Mouse (Mus musculus): ENCODE measurements at regions not wholly inside any gene's neighbourhood (a gene's known extent, or its start where the extent isn't known, plus 50 kb on each side); places are given as distances from the start of the nearest gene placed in this dataset.

DNA sequence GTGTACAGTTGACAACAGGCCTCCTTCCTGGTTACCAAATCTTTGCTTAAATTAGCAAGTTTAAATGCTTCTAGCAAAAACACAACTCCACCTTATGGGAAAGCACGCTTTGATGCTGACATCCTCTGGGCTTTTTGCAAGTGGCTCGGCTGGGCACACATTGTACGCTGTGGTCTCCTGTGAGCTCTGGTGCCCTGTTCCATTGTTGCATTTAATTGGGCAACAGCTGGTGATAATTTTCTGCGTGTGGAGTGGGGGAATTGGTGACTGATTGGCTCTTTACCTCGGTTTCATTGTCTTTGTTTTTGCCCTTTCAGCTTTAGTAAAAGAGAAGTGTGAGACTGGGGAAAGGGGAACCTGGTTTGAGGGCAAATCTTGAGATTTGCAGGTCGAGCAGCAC, 447.3 kb upstream of the Id2 start:
- no peaks in the 10 kb centered on the region for H3K36me3 ChIP-seq (ENCODE audit: control insufficient read depth, insufficient read depth, low read length)
- H3K27me3 ChIP-seq (ENCODE audit: control insufficient read depth, insufficient read depth, low read length): no peaks in the 10 kb centered on the region
- H3K4me3 ChIP-seq (ENCODE audit: low read length): no peak overlapping the region
- no peaks in the 10 kb centered on the region for H3K9me3 ChIP-seq (ENCODE audit: control insufficient read depth, low read length)
- no peak overlapping the region for H3K27ac ChIP-seq (ENCODE audit: low read depth, low read length)
- WGBS: 78% methylated on average over 6 of the region's 6 CpGs
- no peak for ATAC-seq (ENCODE audit: low FRiP score, low TSS enrichment)
- no peaks in the 10 kb centered on the region for H3K4me1 ChIP-seq (ENCODE audit: control insufficient read depth, insufficient read depth, low read length)
- H3K4me2 ChIP-seq (replicated peaks; ENCODE audit: low read depth, low read length): no peak overlapping the region
- H3K9ac ChIP-seq (ENCODE audit: low read depth, low read length): no peak overlapping the region

DNA sequence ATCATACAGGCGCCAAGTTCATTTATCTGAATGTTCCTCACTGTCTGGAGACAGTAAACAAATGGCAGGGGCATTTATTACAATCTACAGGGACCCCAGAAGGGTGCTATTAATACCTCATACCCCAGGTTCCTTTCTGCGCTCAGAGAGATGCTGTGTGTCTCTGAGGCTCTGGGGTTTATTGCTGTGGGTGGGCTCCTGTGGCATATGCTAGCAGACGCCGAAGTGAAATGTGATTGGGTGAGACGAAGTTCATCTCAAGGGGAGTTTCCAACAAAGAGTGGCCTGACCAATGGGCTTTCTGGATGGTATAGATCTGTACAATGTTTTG, 437.6 kb upstream of the Id2 start:
- peak; percentile 60 for ATAC-seq (ENCODE audit: low FRiP score, low TSS enrichment)
- 27% methylated on average over 5 of the region's 5 CpGs for WGBS
- peak overlapping the region; percentile 9; the same call in 1 of the 2 replicates for H3K27ac ChIP-seq (ENCODE audit: low read depth, low read length)
- no peaks in the 10 kb centered on the region for H3K36me3 ChIP-seq (ENCODE audit: control insufficient read depth, insufficient read depth, low read length)
- H3K4me1 ChIP-seq (ENCODE audit: control insufficient read depth, insufficient read depth, low read length): 0 out of 2 replicates have a peak, but pooled peaks cover 5% of the 10 kb centered on the region
- no peaks in the 10 kb centered on the region for H3K27me3 ChIP-seq (ENCODE audit: control insufficient read depth, insufficient read depth, low read length)
- no peaks in the 10 kb centered on the region for H3K9me3 ChIP-seq (ENCODE audit: control insufficient read depth, low read length)
- H3K4me3 ChIP-seq (ENCODE audit: low read length): no peak overlapping the region
- no peak overlapping the region for H3K4me2 ChIP-seq (replicated peaks; ENCODE audit: low read depth, low read length)
- no peak overlapping the region for H3K9ac ChIP-seq (ENCODE audit: low read depth, low read length)

DNA sequence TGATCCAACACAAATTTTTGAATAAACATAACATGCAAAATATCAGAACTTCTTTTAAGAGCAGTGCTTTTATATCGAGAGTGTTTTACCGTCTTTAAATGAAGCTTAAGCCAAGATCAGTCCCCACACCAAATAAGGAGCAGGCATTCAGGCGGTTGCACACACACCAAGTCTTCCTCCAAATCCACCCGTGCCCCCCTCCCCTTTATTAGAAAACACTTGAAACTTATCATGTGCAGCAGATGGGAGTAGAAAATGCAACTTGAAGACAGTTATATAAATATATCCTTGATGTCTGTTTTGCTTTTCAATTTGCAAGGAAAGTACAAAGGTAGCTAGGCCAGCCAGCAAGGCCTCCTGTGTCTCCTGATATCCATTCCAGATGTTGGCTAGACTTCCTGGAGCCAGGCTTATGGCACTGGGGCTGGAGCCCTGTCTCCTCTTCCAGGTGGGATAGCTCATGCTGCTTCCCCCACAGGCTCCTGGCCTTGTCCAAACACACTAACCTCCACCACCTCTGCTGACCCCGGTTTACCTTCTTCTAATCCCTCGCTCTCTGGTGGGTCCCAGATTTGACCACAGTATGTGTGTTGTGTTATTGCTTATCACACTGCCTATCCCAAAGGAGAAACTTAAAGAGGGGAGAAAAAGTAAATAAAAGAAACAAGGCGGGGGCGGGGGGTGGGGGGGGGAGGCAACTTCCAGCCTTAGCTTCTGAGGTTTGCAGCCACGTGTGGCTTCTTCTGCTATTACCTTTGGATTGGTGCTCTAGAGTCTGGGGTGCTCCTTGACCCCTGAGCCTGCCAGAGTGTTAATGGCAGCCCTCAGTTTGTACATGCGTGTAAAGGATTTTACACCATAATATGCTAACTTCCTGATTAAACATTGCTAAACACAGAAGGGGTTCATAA, 437.0 kb upstream of the Id2 start:
- H3K9ac ChIP-seq (ENCODE audit: low read depth, low read length): no peak overlapping the region
- H3K9me3 ChIP-seq (ENCODE audit: control insufficient read depth, low read length): no peaks in the 10 kb centered on the region
- H3K27ac ChIP-seq (ENCODE audit: low read depth, low read length): peak overlapping the region; percentile 18; the same call in 1 of the 2 replicates
- no peaks in the 10 kb centered on the region for H3K27me3 ChIP-seq (ENCODE audit: control insufficient read depth, insufficient read depth, low read length)
- H3K4me3 ChIP-seq (ENCODE audit: low read length): no peak overlapping the region
- 20% methylated on average over 10 of the region's 10 CpGs for WGBS
- ATAC-seq (ENCODE audit: low FRiP score, low TSS enrichment): peak; percentile 97
- no peaks in the 10 kb centered on the region for H3K36me3 ChIP-seq (ENCODE audit: control insufficient read depth, insufficient read depth, low read length)
- no peak overlapping the region for H3K4me2 ChIP-seq (replicated peaks; ENCODE audit: low read depth, low read length)
- H3K4me1 ChIP-seq (ENCODE audit: control insufficient read depth, insufficient read depth, low read length): 0 out of 2 replicates have a peak, but pooled peaks cover 5% of the 10 kb centered on the region

GRCm38 (mm10) chr12:25530483-25530882, 433.5 kb upstream of the Id2 start:
- no peak overlapping the region for H3K4me2 ChIP-seq (replicated peaks; ENCODE audit: low read depth, low read length)
- H3K27ac ChIP-seq (ENCODE audit: low read depth, low read length): no peak overlapping the region
- H3K4me3 ChIP-seq (ENCODE audit: low read length): no peak overlapping the region
- 0 out of 2 replicates have a peak, but pooled peaks cover 5% of the 10 kb centered on the region for H3K4me1 ChIP-seq (ENCODE audit: control insufficient read depth, insufficient read depth, low read length)
- WGBS: 84% methylated on average over 3 of the region's 3 CpGs
- no peaks in the 10 kb centered on the region for H3K27me3 ChIP-seq (ENCODE audit: control insufficient read depth, insufficient read depth, low read length)
- no peaks in the 10 kb centered on the region for H3K9me3 ChIP-seq (ENCODE audit: control insufficient read depth, low read length)
- no peak overlapping the region for H3K9ac ChIP-seq (ENCODE audit: low read depth, low read length)
- H3K36me3 ChIP-seq (ENCODE audit: control insufficient read depth, insufficient read depth, low read length): no peaks in the 10 kb centered on the region
- no peak for ATAC-seq (ENCODE audit: low FRiP score, low TSS enrichment)

- H3K9me3 ChIP-seq (ENCODE audit: control insufficient read depth, low read length): no peaks in the 10 kb centered on the region
- 0 out of 2 replicates have a peak, but pooled peaks cover 5% of the 10 kb centered on the region for H3K4me1 ChIP-seq (ENCODE audit: control insufficient read depth, insufficient read depth, low read length)
- ATAC-seq (ENCODE audit: low FRiP score, low TSS enrichment): no peak
- 73% methylated on average over 3 of the region's 3 CpGs for WGBS
- H3K27ac ChIP-seq (ENCODE audit: low read depth, low read length): no peak overlapping the region
- no peaks in the 10 kb centered on the region for H3K36me3 ChIP-seq (ENCODE audit: control insufficient read depth, insufficient read depth, low read length)
- no peak overlapping the region for H3K4me3 ChIP-seq (ENCODE audit: low read length)
- H3K9ac ChIP-seq (ENCODE audit: low read depth, low read length): no peak overlapping the region
- no peak overlapping the region for H3K4me2 ChIP-seq (replicated peaks; ENCODE audit: low read depth, low read length)
- H3K27me3 ChIP-seq (ENCODE audit: control insufficient read depth, insufficient read depth, low read length): no peaks in the 10 kb centered on the region
Measured at GRCm38 (mm10) chr12:25529537-25529936, 432.6 kb upstream of the Id2 start.

GRCm38 (mm10) chr12:25526639-25527038, 429.7 kb upstream of the Id2 start:
- Histone ChIP-seq H3K36me3 (ENCODE audit: control insufficient read depth, insufficient read depth, low read length) (no peaks in the 10 kb centered on the region), H3K27ac (ENCODE audit: low read depth, low read length) (no peak overlapping the region), H3K4me3 (ENCODE audit: low read length) (no peak overlapping the region), H3K4me1 (ENCODE audit: control insufficient read depth, insufficient read depth, low read length) (no peaks in the 10 kb centered on the region), H3K9me3 (ENCODE audit: control insufficient read depth, low read length) (no peaks in the 10 kb centered on the region), H3K9ac (ENCODE audit: low read depth, low read length) (no peak overlapping the region), H3K27me3 (ENCODE audit: control insufficient read depth, insufficient read depth, low read length) (no peaks in the 10 kb centered on the region), H3K4me2 (replicated peaks; ENCODE audit: low read depth, low read length) (no peak overlapping the region)
- 90% methylated on average over 11 of the region's 11 CpGs for WGBS
- ATAC-seq (ENCODE audit: low FRiP score, low TSS enrichment): no peak

- H3K4me3 ChIP-seq (ENCODE audit: low read length): no peak overlapping the region
- WGBS: 78% methylated on average over 2 of the region's 2 CpGs
- ATAC-seq (ENCODE audit: low FRiP score, low TSS enrichment): no peak
- H3K9ac ChIP-seq (ENCODE audit: low read depth, low read length): no peak overlapping the region
- no peaks in the 10 kb centered on the region for H3K4me1 ChIP-seq (ENCODE audit: control insufficient read depth, insufficient read depth, low read length)
- H3K4me2 ChIP-seq (replicated peaks; ENCODE audit: low read depth, low read length): no peak overlapping the region
- H3K27me3 ChIP-seq (ENCODE audit: control insufficient read depth, insufficient read depth, low read length): no peaks in the 10 kb centered on the region
- no peaks in the 10 kb centered on the region for H3K9me3 ChIP-seq (ENCODE audit: control insufficient read depth, low read length)
- no peaks in the 10 kb centered on the region for H3K36me3 ChIP-seq (ENCODE audit: control insufficient read depth, insufficient read depth, low read length)
- H3K27ac ChIP-seq (ENCODE audit: low read depth, low read length): no peak overlapping the region
Measured at GRCm38 (mm10) chr12:25516738-25517137, 419.8 kb upstream of the Id2 start.

DNA sequence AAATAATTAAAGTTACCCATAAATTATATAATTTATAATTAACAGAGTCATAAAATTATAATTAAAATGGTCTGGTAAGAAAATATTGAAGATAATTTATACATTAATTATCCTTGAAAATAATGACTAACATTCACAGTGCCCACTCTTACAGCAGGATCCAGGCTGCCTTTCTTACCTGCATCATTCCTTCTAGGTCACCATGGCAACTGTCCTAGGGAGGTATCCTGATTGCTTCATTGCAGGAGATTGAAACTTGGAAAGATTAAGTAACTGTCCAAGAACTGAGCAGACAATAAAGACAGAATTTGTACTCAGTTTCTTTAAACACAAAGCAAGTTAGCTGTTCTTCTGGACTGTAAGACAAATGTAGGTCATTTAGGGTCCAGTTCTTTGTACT, 416.7 kb upstream of the Id2 start:
- no peak for ATAC-seq (ENCODE audit: low FRiP score, low TSS enrichment)
- no peak overlapping the region for H3K27ac ChIP-seq (ENCODE audit: low read depth, low read length)
- H3K4me3 ChIP-seq (ENCODE audit: low read length): no peak overlapping the region
- no peak overlapping the region for H3K9ac ChIP-seq (ENCODE audit: low read depth, low read length)
- no peak overlapping the region for H3K4me2 ChIP-seq (replicated peaks; ENCODE audit: low read depth, low read length)
- H3K27me3 ChIP-seq (ENCODE audit: control insufficient read depth, insufficient read depth, low read length): no peaks in the 10 kb centered on the region
- no peaks in the 10 kb centered on the region for H3K36me3 ChIP-seq (ENCODE audit: control insufficient read depth, insufficient read depth, low read length)
- H3K4me1 ChIP-seq (ENCODE audit: control insufficient read depth, insufficient read depth, low read length): no peaks in the 10 kb centered on the region
- H3K9me3 ChIP-seq (ENCODE audit: control insufficient read depth, low read length): no peaks in the 10 kb centered on the region

DNA sequence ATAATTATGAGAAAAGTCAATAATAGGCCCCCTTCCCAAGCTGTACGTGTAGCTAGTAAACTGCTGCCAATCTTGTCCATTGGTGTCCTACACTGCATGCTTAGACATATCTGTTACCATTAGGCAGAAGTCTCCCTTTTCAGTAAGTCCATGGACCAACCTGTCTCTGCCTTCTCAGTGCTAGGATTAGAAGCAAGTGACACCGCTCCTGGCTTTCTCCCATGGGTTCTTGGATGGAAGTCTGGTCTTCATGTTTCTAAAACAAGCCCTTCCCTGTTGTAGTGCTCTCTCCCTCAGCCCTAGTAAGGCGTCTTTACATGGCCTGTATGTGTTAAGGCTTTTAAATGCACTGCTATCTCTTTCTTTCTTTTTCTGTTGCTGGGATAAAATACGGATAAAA, 412.7 kb upstream of the Id2 start:
- no peak for ATAC-seq (ENCODE audit: low FRiP score, low TSS enrichment)
- peaks cover 3% of the 10 kb centered on the region; the same call in 1 of the 2 replicates for H3K9me3 ChIP-seq (ENCODE audit: control insufficient read depth, low read length)
- H3K4me2 ChIP-seq (replicated peaks; ENCODE audit: low read depth, low read length): no peak overlapping the region
- no peak overlapping the region for H3K4me3 ChIP-seq (ENCODE audit: low read length)
- H3K27me3 ChIP-seq (ENCODE audit: control insufficient read depth, insufficient read depth, low read length): no peaks in the 10 kb centered on the region
- H3K4me1 ChIP-seq (ENCODE audit: control insufficient read depth, insufficient read depth, low read length): no peaks in the 10 kb centered on the region
- H3K36me3 ChIP-seq (ENCODE audit: control insufficient read depth, insufficient read depth, low read length): no peaks in the 10 kb centered on the region
- no peak overlapping the region for H3K9ac ChIP-seq (ENCODE audit: low read depth, low read length)
- 96% methylated on average over 4 of the region's 4 CpGs for WGBS
- no peak overlapping the region for H3K27ac ChIP-seq (ENCODE audit: low read depth, low read length)
